Mouse (Mus musculus) heart, embryonic 15.5 days (tissue): ENCODE measurements around the gene Rgsl1. TPM values are rescaled to one million over a fixed set of nuclear protein-coding genes. Genes with fewer than 3 reads are reported as not detected.

Source experiments
- ATAC-seq: fragments of 200-750 bp; cut with Nextera tagmentation; replicated peaks from 2 replicates; pipeline ENCODE4 v1.8.0; 2017; ENCODE audit warnings: low read depth, moderate TSS enrichment; ENCODE audit not compliant: insufficient number of reproducible peaks, insufficient read depth, low FRiP score
- H3K27ac ChIP-seq: fragments of 300-500 bp; sonication (generic); 2 replicates; pipeline ENCODE4 v1.5.1; 2015; ENCODE audit warnings: mild to moderate bottlenecking, inconsistent platforms
- H3K27me3 ChIP-seq: fragments of 300-500 bp; sonication (generic); 2 replicates; pipeline ENCODE4 v1.6.1; 2015; ENCODE audit warnings: inconsistent platforms
- H3K36me3 ChIP-seq: fragments of 300-500 bp; sonication (generic); 2 replicates; pipeline ENCODE4 v1.6.1; 2015; ENCODE audit warnings: mild to moderate bottlenecking, inconsistent platforms
- H3K4me1 ChIP-seq: fragments of 300-500 bp; sonication (generic); replicated peaks from 2 replicates; pipeline ENCODE4 v1.6.1; 2015; ENCODE audit warnings: inconsistent platforms
- H3K4me2 ChIP-seq: fragments of 300-500 bp; sonication (generic); 2 replicates; pipeline ENCODE4 v1.6.1; 2015; ENCODE audit warnings: inconsistent platforms, mild to moderate bottlenecking, moderate library complexity
- H3K4me3 ChIP-seq: fragments of 300-500 bp; sonication (generic); 2 replicates; pipeline ENCODE4 v1.5.1; 2015; ENCODE audit warnings: mild to moderate bottlenecking, inconsistent platforms
- H3K9ac ChIP-seq: fragments of 300-500 bp; sonication (generic); 2 replicates; pipeline ENCODE4 v1.6.1; 2015; ENCODE audit warnings: mild to moderate bottlenecking, inconsistent platforms
- H3K9me3 ChIP-seq: fragments of 300-500 bp; sonication (generic); replicated peaks from 2 replicates; pipeline ENCODE4 v1.6.1; 2016; ENCODE audit warnings: inconsistent platforms
- WGBS: fragments of 180-500 bp; shearing (Covaris S2); methylation state at CpG from one replicate; pipeline ENCODE4 v1.1.7; 2015; ENCODE audit warnings: mixed read lengths; 5-methylcytosine and 5-hydroxymethylcytosine counted together
- polyA plus RNA-seq: library from polyadenylated mRNA; unstranded; fragments of >200 nt; fragmentation: Nextera tagmentation; extraction: Ambion mirVana; gene quantifications from 2 replicates; pipeline ENCODE4 v1.2.1, GENCODE M21; 2015

Gene Rgsl1
- polyA plus RNA-seq, 1 experiment from 2014 or later = not detected

DNA sequence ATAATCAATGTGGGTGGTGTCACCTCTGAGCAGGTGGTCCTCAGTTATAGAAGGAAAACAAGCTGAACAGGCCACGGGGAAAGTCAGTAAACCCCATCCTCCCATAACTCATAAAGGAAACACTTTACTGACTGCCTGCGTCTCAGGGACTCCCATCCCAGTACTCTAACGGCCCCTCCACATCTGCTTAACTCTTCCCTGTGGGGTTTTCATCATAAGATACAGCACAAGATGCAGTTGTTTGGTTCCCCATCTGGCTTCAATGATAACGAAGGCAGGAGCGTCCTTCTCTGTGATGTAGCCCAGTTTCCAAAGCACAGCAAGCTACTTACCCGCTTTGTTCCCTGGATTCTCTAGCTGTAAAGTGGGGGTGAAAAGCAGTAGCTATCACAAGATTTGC lies 93.9 kb downstream of the Rgsl1 start:
- no peak for ATAC-seq
- Histone ChIP-seq H3K27me3 (no peaks in the 10 kb centered on the region), H3K27ac (peak overlapping the region; percentile 88), H3K4me2 (peak overlapping the region; percentile 66), H3K9me3 (no peaks in the 10 kb centered on the region), H3K9ac (peak overlapping the region; percentile 57), H3K4me1 (peaks cover 44% of the 10 kb centered on the region), H3K4me3 (peak overlapping the region; percentile 50), H3K36me3 (no peaks in the 10 kb centered on the region)
- 55% methylated on average over 6 of the region's 6 CpGs for WGBS

GRCm38 (mm10) chr1:153749211-153749801 lies 94.6 kb downstream of the Rgsl1 start, which contains the start of gene Rnasel:
Gene Rnasel, plus strand, starts transcription at chr1:153749426.
- peak within 1 kb of the TSS; percentile 66 for H3K4me2 ChIP-seq
- peak; percentile 37; the same call in 1 of the 2 replicates for ATAC-seq
- WGBS = 4% methylated on average over 18 of the region's 18 CpGs
- H3K27me3 ChIP-seq = no peaks in the 10 kb centered on the region
- peak within 1 kb of the TSS; percentile 88 for H3K27ac ChIP-seq
- H3K36me3 ChIP-seq = no peaks in the 10 kb centered on the region
- no peaks in the 10 kb centered on the region for H3K9me3 ChIP-seq
- peaks cover 44% of the 10 kb centered on the region for H3K4me1 ChIP-seq
- peak within 1 kb of the TSS; percentile 57 for H3K9ac ChIP-seq
- H3K4me3 ChIP-seq = peak within 1 kb of the TSS; percentile 50

- no peak for ATAC-seq
- Histone ChIP-seq H3K27ac (peak overlapping the region; percentile 88), H3K4me3 (peak overlapping the region; percentile 50), H3K4me2 (peak overlapping the region; percentile 66), H3K4me1 (peaks cover 44% of the 10 kb centered on the region), H3K9me3 (no peaks in the 10 kb centered on the region), H3K9ac (no peak overlapping the region), H3K36me3 (no peaks in the 10 kb centered on the region), H3K27me3 (no peaks in the 10 kb centered on the region)
- WGBS = 0% methylated on average over 1 of the region's 1 CpGs
Observed at GRCm38 (mm10) chr1:153748549-153748948, 95.4 kb downstream of the Rgsl1 start.

DNA sequence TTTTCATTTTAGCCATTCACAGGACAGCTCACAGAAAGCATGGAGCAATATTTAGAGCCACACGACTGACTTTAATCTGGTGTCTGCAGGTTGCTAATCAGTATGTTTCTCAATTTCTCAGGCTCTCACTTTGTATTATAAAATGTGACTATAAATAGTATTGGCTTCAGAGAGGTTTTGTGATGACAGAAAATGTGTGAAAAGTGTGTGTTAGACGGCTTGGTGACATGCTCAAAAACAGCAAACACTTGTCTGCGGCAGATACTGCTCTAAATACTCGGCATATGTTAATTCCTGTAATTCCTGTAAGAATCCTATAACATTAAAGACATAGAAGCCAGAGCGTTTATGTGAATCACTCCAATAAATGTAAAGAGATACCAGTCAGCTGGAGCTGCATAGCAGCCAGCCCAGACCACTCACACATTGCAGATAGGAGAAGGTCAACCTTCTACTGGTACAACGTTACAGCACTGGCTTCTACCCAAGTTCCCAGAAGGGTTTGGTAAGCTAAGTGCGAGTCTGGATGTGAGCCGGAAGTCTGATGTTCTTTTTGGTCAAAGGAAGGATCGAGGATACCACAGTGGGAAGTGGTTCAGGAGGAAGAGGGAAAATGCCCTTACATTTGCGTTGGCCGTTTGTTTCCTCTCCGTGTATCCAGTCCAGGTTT lies 95.9 kb downstream of the Rgsl1 start:
- 28% methylated on average over 12 of the region's 12 CpGs for WGBS
- H3K9me3 ChIP-seq = no peaks in the 10 kb centered on the region
- no peaks in the 10 kb centered on the region for H3K36me3 ChIP-seq
- ATAC-seq = peak; percentile 28; the same call in 1 of the 2 replicates
- peak overlapping the region; percentile 66 for H3K4me2 ChIP-seq
- no peaks in the 10 kb centered on the region for H3K27me3 ChIP-seq
- H3K4me1 ChIP-seq = peaks cover 45% of the 10 kb centered on the region
- H3K4me3 ChIP-seq = peak overlapping the region; percentile 50; the same call in 1 of the 2 replicates
- no peak overlapping the region for H3K9ac ChIP-seq
- peak overlapping the region; percentile 88 for H3K27ac ChIP-seq

- no peak for ATAC-seq
- no peak overlapping the region for H3K9ac ChIP-seq
Observed at GRCm38 (mm10) chr1:153746728-153747127, 97.2 kb downstream of the Rgsl1 start.

GRCm38 (mm10) chr1:153746119-153746670 lies 97.7 kb downstream of the Rgsl1 start:
- no peak overlapping the region for H3K4me3 ChIP-seq
- H3K4me1 ChIP-seq = peaks cover 42% of the 10 kb centered on the region
- no peak overlapping the region for H3K4me2 ChIP-seq
- no peak for ATAC-seq
- WGBS = 82% methylated on average over 14 of the region's 14 CpGs
- 0 out of 2 replicates have a peak, but pooled peaks cover 3% of the 10 kb centered on the region for H3K27me3 ChIP-seq
- H3K9ac ChIP-seq = no peak overlapping the region
- H3K27ac ChIP-seq = no peak overlapping the region
- no peaks in the 10 kb centered on the region for H3K36me3 ChIP-seq
- H3K9me3 ChIP-seq = no peaks in the 10 kb centered on the region

More at GRCm38 (mm10) chr1:153746728-153747127, 97.2 kb downstream of the Rgsl1 start:
- Histone ChIP-seq H3K4me2 (no peak overlapping the region), H3K36me3 (no peaks in the 10 kb centered on the region), H3K4me1 (peaks cover 43% of the 10 kb centered on the region), H3K27me3 (0 out of 2 replicates have a peak, but pooled peaks cover 3% of the 10 kb centered on the region), H3K4me3 (no peak overlapping the region), H3K9me3 (no peaks in the 10 kb centered on the region), H3K27ac (no peak overlapping the region)
- 5% methylated on average over 12 of the region's 12 CpGs for WGBS

GRCm38 (mm10) chr1:153742374-153743155 lies 101.4 kb downstream of the Rgsl1 start:
- H3K27ac ChIP-seq = no peak overlapping the region
- H3K9me3 ChIP-seq = no peaks in the 10 kb centered on the region
- peaks cover 38% of the 10 kb centered on the region for H3K4me1 ChIP-seq
- peaks cover 32% of the 10 kb centered on the region for H3K27me3 ChIP-seq
- H3K4me3 ChIP-seq = peak overlapping the region; percentile 52
- no peaks in the 10 kb centered on the region for H3K36me3 ChIP-seq
- H3K9ac ChIP-seq = no peak overlapping the region; the same call in 1 of the 2 replicates
- ATAC-seq = no peak
- 39% methylated on average over 11 of the region's 11 CpGs for WGBS
- peak overlapping the region; percentile 81 for H3K4me2 ChIP-seq

DNA sequence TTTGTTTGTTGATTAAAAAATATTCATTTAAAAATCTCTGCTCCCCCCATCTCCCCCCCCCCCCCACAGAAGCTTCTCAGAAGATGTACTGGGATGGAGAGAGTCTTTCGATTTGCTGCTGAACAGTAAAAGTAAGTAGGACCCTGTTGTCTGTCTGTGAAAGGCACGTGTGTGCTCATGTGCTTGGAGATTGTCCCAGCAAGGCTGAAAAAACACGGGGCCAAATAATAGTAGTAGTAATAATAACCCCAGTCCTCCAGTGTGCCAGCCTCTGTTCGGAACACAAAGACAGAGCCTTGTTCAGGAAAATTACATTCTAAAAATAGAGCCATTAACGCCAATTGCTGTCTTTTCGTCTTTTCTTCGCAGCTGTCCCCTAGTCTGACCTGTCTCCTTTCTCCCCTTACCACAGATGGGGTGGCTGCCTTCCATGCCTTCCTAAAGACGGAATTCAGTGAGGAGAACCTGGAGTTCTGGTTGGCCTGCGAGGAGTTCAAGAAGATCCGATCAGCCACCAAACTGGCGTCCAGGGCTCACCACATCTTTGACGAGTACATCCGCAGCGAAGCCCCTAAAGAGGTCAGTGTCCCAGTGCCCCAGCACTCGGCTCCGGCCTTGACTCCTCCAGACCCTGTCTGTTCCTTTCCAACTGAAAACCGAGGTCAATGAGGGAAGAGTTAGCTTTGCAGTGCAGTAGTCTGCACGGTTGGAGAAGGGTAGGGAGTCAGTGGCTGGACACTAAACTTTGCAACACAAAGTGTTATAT lies 102.2 kb downstream of the Rgsl1 start:
- WGBS = 61% methylated on average over 18 of the region's 18 CpGs
- peaks cover 35% of the 10 kb centered on the region for H3K27me3 ChIP-seq
- H3K4me3 ChIP-seq = peak overlapping the region; percentile 52
- peak overlapping the region; percentile 81 for H3K4me2 ChIP-seq
- H3K27ac ChIP-seq = no peak overlapping the region
- H3K4me1 ChIP-seq = peaks cover 31% of the 10 kb centered on the region
- no peak overlapping the region for H3K9ac ChIP-seq
- H3K9me3 ChIP-seq = no peaks in the 10 kb centered on the region
- no peak for ATAC-seq
- no peaks in the 10 kb centered on the region for H3K36me3 ChIP-seq

DNA sequence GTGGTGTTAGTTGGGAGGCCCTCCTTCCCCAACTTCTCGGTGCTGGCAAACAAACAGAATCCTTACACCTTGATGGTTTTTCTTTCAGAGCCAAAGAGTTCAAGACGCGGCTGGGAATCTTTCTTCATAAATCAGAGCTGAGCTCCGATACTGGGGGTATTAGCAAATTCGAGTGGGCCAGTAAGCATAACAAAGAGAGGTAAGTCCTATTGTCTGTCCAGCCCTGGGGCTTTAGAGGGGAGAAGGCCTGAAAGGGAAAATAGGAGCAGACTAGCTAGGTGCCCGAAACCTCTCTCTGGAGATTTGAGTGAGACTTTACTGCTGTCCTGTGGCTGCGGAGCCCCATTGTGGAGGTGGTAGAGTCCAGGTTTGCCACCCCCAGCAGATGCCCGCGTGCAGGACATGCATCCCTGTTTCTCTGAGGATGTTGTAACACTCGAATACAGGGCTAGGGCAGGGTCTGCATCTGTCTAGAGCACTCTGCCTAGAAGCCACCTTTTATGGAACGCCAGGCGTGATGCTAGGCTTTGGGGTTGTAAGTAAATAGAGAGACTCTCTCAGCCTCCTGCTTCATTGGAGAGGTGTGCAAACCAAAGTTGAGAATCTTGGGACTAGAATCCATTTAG lies 103.1 kb downstream of the Rgsl1 start:
- peaks cover 29% of the 10 kb centered on the region for H3K4me1 ChIP-seq
- peak overlapping the region; percentile 52 for H3K4me3 ChIP-seq
- no peak for ATAC-seq
- peak overlapping the region; percentile 81 for H3K4me2 ChIP-seq
- H3K27me3 ChIP-seq = peaks cover 35% of the 10 kb centered on the region
- no peak overlapping the region for H3K27ac ChIP-seq
- no peaks in the 10 kb centered on the region for H3K36me3 ChIP-seq
- H3K9me3 ChIP-seq = no peaks in the 10 kb centered on the region
- 45% methylated on average over 12 of the region's 12 CpGs for WGBS
- peak overlapping the region; percentile 52 for H3K9ac ChIP-seq

GRCm38 (mm10) chr1:153740145-153740544 lies 103.8 kb downstream of the Rgsl1 start, which contains the start of gene Rgs16:
Gene Rgs16, plus strand, starts transcription at chr1:153740349.
- Histone ChIP-seq H3K4me2 (peak within 1 kb of the TSS; percentile 81), H3K36me3 (no peaks in the 10 kb centered on the region), H3K4me1 (peaks cover 29% of the 10 kb centered on the region), H3K27me3 (peaks cover 37% of the 10 kb centered on the region), H3K4me3 (peak within 1 kb of the TSS; percentile 52), H3K9ac (peak within 1 kb of the TSS; percentile 52), H3K27ac (no peak within 1 kb of the TSS), H3K9me3 (no peaks in the 10 kb centered on the region)
- peak; percentile 75 for ATAC-seq
- WGBS = under 1% methylated on average over 28 of the region's 28 CpGs
